Mouse (Mus musculus) heart, postnatal 36 days (tissue): ENCODE measurements at regions not wholly inside any gene's neighbourhood (a gene's known extent, or its start where the extent isn't known, plus 50 kb on each side); places are given as distances from the start of the nearest gene placed in this dataset.
"Not testable (repeated sequence)": the region's sequence is repeated elsewhere in the genome, so short reads cannot be mapped to it uniquely, and the experiment has no call there.

Experiments used
- DNase-seq, 2 experiments: peaks; one replicate each; pipeline ENCODE4 v3.0.0; 2021 to 2022
- intact Hi-C: fragments of 180-260 bp; cut with DNase I; formaldehyde crosslinking; loops from one replicate; pipeline ENCODE4 v1.15.1; 2025

DNA sequence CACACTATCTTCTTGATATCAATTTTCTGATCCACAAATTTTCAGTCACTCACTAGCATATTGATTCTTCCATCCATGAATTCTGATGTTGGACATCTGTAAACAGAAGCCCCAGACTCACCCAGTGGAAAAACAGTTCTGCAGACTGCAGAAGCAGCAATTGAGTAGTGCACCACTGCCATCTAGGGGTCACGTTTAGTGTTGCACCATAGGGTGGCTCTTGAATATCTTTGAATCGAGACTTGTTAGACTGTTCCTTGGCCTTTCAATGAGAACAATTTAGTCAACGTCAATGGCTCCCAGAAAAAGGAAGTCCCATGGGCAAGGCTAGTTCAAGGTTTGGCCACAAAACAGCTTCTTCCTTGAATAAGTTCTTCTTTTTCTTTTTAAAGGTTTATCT lies 828.1 kb downstream of the Gm10330 start:
- intact Hi-C loops: not testable (repeated sequence)
- peak; percentile 3 to 13 for DNase-seq

DNA sequence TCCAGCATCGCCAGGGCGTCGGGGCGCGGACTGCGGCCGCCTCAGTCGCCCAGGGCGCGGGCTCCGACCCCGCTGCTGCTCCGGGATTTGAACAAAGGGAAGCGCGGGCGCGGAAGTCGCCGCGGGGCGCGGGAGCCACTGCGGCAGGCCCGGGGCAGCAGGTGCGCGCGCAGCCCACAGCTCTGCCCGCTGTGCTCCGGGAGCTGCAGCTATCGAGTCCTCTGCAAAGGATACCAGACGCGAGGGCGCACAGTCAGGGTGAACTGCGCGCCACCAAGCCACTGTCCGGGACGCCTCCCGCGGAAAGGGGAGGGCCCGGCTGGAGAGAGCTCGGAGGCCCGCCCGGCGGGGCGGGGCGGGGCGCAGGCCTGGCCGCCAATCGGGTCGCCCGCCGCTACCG lies 873.9 kb downstream of the Gm10330 start:
- not testable (repeated sequence) for DNase-seq

More for the DNA sequence above, 873.9 kb downstream of the Gm10330 start:
- intact Hi-C loops: not testable (repeated sequence)
